Mouse (Mus musculus): Measurements from ENCODE around the gene Foxp1.

Gene Foxp1

DNA sequence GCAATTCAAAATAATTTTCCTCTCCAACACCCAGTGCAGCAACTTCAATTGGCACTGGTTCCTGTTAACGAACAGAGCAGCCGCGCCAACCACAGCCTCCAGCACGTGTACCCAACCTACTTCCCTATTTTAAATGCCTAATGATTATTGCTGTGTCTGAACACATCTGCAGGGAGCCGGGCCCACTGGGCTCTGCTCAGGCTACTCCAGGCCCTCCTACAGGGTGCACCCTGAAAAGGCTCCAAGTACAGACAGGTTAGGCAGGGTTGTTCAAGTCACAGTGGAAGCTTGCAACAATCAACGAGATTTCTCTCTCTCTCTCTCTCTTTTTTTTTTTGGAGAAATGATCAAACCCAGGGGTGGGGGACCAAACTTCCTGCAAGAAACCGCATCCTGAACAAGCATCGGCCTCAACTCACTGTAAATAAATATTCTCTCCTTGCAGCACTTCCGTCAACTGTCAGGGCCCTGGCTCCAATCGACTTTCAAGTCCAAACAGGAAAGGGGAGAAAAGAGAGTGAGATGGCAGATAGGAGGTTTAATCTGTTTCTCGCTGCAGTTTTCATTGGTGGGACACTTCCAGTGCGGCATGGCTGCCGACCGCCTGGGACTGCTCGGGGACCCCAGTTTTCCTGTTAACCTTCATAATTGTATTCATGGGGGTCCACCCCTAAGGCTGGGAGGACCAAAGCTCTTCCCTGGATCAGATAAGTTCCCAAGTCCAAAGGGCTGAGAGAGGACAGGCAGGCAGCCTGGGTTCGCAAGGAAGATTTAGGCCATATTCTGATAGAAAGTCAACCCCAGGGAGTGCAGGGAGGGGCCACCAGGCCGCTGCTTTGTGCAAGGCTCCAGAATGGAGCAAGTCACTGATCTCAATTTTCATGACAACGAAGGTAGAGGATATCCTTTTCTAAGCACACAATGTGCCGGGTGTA lies 133.5 kb downstream of the Foxp1 start:
- DNase-seq (ENCODE audit: low spot score) = peak; percentile 35

DNA sequence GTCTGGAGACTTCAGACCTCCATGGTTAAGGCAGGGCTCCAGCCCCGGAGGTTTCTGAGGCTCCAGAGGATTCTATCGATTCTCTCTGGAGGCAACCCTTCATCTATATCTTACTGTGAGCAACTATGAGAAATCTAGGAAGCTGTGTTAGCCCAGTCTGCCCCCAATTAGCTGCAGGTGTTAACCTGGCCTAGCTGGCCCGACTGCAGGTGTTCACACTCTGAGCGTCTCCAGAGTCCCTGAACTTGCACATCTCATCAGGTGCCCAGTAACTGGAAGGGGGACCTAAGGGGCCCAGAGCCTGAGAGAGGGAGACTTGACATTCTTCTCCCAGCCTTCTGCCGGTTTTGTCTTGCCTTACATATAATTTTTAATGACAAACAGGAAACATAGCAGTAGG lies 134.5 kb downstream of the Foxp1 start:
- no peak for DNase-seq (ENCODE audit: low spot score)

DNA sequence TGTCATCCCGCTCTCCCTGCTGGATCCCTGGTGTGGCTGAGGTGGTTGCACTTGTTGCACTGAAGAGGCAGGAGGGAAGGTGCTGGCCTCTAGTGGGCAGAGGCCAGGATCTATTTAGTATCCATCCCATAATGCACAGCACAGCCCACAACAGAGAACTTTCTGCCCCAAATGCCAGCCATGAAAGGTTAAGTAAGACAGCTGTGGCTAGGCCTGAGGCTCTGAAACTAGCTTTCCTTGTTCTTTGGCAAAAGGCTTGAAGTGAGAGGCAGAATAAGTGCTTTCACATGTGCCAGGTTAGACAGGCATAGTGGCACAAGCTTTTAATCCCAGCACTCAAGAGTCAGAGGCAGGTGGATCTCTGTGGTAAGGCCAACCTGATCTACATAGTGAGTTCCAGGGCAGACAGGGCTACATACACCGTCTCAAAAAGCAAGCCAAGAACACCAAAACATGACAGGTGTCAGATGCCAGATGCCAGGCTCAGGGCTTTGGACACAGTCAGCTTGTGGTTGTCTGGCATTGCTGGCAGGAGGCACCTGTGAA lies 137.4 kb downstream of the Foxp1 start:
- DNase-seq (ENCODE audit: low spot score) = no peak

DNA sequence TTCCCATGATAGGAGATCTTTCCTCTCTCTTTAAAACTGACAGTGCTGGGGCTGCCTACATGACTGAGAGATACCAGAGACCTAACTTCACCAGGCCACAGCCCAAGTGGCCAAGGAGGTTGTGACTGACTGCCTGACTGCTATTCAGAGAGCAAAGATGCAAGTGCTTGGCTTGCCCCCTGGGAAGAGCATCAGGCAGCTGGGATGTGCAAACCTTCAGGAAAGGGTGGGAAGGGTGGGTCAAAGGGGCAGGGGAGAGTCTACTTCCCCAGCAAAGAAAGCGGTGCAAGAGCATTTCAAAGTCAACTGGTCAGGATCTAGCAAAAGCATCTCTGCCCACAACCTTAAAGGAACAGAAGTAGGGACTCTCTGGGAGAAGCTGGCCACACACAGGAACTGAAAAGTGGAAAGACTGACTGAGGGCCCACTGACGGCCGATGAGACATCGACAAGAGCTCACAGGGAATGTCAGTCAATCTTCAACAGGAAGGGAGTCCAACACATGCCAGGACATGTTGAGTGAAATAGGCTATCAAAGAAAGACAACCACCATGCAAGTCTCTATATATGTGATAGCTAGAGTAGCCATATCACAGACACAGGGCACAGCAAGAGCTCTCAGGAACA lies 138.6 kb downstream of the Foxp1 start:
- no peak for DNase-seq (ENCODE audit: low spot score)

DNA sequence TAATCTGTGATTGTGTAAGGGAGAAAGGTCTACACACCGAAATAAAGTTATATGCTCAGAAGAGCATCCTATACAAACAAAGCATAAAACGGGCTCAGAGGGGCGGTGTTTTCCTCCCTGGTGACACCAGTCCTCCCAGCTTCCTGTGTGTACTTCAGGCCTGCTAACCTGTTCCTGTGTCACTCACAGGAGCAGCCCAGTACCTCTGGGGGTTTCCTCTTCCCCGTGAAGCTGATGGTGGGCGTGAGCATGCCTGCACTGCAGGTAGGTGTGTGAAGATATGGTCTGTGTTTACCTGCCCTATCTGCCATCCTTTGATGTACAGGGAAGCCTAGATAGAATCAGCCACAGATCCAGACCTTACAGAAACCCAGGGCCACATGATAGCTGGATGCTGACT lies 142.4 kb downstream of the Foxp1 start:
- DNase-seq (ENCODE audit: low spot score) = no peak

DNA sequence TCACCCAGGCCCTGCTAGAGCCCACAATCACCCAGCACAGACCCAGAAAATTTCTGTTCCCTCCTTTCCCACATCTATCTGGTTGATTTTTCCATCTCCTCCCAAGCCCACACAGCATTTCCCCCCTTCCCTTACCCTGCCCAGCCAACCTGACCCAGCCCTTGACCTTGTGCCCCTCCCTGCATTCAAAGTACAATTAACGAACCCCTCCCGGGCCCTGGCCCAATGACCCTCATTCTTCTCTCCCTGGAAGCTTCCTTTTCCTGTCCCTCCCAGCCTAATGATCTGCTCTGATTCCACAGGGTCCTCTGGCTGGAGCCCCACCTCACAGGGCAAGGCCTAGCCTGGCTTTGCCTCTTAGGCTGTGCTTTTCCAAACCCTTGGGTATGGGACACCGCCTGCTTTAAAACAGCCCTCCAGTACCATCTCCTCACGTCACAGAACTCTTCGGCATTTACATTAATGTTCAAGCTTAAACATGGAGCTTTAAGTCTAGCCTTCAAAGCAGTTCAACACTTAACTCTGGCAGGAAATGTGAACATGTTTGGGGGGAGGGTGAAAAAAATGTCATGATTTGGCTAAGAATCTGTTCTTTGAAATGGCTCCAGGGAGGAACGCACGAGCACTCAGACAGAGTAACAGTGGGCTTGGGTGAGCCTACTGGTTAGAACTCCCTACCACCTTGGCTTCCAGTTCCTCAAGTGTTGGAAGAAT lies 143.4 kb downstream of the Foxp1 start:
- no peak for DNase-seq (ENCODE audit: low spot score)

DNA sequence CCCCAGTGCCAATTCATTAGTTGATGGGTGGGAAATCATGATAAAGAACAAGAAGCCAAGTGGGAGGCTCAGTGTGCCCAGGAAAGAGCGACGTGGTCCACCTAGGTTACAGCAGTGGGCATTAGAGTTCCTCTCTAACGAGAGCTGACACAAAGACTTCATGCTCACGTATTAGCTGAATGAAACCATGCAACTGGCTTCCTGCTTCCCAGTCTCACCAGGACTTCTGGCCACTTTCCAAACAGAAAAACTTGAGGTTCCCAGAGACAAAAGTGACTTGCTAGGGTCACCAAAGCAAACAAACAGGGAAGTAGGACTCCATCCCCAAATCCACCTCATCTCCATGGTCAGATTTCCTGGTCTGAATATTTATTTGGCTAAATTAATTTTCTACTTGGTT lies 144.8 kb downstream of the Foxp1 start:
- no peak for DNase-seq (ENCODE audit: low spot score)

DNA sequence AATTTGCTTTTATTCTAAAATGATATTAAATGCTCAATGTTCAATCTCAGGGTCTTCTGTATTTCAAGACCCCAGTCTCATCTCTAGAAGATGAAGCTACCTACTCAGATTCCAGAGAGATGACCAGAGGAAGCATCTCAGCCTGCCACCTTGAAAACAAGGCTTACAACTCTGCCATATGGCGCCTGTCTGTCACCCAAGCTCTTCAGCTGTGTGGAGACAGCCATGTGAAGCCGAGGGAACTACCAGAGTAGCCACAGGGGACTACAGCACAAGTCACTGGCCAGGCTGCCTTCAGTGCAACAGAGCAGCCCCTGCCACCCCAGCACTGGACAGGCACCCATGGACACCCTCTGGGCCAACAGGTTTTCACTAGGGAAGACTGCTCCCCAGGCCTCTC lies 145.4 kb downstream of the Foxp1 start:
- DNase-seq (ENCODE audit: low spot score) = no peak

DNA sequence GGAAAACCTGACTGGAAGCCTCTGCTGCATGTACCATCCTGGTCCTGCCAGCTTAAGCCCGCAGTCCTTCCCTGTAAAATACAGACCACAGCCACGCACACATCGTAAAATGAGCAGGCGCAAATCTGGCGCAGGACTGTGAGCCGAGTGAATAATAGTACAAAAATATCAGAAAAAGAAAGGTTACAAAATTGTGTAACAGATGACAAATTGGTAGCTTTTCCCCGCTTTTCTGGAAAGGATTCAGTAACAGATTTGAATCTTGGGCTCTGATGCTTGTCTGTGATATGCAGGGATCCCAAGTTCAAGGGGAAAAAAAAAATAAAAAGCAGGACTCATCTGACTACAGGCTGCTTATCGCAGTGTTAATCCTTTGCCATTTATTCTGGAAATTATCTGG lies 145.8 kb downstream of the Foxp1 start:
- DNase-seq (ENCODE audit: low spot score) = no peak

DNA sequence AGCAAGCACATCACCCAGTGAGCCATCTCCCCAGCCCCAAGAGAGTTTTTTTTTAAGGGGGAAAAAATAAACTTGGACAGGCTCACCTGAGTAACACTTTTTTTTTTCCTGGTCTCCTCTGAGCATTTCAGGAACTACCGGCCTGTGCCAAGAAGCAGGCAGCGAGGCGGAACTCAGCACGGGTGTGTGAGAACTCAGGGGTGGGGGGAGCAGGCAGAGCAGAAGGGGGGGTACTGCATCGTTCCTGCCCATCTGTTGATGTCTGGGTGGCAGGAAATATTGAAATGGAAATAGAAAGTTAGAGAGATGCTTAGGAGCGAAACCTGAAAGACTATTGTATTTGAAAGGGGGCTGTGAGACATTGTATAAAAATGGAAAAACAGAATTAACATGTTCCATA lies 146.7 kb downstream of the Foxp1 start:
- DNase-seq (ENCODE audit: low spot score) = peak; percentile 5

DNA sequence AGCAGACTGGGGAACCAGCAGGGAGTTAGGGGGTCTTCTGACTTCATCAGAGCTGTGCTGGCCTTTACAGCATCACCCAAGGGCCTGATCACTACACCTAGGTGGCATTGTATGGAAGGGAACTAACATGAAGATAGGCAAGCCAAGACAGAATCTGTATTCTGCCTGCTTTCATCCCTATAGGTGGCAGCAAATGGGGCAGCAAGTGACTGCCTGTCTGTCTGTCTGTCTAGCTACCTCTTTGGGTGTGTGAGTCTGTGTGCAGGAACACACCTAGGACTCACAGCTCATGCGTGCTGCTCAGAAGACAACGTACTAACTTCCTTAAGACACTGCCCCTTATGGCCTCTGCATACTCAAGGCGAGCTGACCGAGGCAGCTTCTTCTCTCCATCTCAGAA lies 147.1 kb downstream of the Foxp1 start:
- no peak for DNase-seq (ENCODE audit: low spot score)

DNA sequence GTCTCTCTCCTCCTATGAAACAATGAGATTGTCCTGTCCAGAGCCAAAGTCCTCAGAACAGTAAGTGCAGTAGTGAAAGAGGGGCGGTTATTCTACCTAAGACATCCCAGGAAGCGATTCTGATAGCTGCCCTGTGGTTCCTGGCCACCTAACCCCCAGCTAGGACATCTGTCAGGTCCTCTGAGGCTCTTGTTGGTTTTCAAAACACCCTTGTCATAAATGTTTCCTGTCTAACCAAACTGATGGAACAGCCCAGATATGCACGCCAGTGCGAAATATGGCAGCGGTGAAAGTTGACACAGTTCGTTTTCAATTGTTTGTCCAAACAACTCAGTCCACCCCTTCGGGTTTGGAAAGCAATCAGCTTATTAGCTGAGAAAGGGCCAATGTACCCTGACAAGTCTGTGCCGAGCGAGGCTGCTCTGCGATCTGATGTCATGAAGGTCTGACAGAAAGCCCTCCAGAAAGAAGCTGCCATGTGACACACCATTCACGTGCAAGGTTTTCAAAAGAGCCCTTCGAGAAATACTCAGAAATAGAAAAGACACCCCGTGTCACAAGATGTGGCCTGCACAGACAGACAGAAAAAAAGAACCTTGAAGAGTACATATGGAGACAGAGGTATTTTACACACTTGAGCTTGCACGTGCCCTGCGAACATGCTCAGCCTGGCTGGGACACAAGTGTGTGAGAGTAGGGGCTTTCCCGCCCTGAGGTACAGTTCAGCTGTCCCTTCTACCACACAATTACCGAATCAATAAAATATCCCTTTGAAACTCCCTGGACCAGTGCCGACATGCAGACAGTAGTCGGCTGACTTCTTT lies 147.9 kb downstream of the Foxp1 start:
- DNase-seq (ENCODE audit: low spot score) = no peak

DNA sequence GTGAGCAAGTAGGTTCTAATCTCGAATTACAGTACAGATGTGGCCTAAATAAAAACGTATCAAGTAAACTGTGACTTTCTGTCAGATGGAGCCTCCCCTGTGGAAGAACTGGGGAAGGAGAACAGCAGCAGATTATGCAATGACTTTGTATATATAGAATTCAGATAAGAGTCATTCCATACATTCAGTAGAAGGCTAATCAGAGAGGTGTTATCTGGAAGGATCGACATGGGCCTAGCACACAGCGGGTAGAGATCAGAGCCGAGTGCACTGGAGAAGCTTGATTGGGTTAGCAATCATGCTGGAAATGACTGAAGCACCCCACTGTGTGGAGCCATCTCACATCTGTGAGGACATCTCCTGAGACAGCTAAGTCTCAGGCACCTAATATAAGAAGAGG lies 150.1 kb downstream of the Foxp1 start:
- DNase-seq (ENCODE audit: low spot score) = no peak

DNA sequence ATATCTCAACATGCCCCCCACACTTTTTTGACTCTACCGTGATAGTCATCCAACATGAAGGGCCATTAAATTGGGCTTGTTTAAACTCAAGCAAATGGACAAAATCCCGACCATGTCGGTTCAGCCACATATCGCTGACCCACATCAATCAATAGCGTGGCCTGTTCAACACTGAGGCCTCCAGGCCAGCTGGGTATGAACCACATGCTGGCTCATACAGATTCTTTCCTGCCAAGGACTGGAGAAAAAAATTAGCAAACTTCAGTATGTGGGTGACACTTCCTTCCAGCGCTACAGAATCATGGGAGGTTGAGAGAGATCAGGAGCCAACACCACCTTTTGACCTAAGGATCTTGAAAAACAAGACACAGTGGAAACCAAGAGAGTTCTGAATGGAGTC lies 150.5 kb downstream of the Foxp1 start:
- DNase-seq (ENCODE audit: low spot score) = no peak

DNA sequence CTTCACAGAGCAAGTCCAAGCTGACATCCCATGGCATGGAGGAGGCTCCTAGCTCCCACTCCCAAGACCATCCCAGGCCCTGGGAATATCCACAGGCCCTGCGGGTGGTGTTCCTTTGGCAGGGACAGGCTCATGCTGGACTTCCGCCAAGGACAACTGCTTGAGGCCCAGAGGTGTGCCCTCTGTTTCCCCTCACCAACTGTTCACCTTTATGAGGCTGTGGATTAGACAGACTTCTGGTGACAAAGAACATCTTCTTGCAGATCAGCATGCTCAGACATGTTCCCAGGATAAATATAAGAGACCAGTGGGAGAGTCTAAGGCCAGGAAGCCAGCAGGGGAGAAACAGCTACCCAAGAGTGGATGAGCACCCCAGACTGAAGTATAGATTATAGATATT lies 152.6 kb downstream of the Foxp1 start:
- DNase-seq (ENCODE audit: low spot score) = no peak

DNA sequence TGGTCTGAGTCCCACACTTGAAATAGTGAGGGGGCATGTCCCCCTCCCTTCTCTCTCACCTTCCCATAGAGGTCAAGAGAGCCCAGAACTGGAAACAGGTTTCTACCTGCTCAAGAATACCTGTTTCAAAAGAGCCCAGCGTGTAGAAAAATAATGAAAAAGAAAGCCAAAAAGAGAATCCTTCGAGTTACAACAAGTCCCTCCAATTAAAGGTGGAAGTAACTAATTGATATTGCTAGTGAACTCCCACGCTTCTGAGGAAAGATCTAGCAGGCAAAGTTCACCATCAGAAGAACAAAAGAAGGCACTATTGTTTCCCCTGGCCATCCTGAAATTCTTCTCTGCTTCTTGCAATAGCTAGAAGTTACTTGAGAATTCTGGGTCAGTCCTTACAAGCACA lies 153.4 kb downstream of the Foxp1 start:
- DNase-seq (ENCODE audit: low spot score) = no peak

DNA sequence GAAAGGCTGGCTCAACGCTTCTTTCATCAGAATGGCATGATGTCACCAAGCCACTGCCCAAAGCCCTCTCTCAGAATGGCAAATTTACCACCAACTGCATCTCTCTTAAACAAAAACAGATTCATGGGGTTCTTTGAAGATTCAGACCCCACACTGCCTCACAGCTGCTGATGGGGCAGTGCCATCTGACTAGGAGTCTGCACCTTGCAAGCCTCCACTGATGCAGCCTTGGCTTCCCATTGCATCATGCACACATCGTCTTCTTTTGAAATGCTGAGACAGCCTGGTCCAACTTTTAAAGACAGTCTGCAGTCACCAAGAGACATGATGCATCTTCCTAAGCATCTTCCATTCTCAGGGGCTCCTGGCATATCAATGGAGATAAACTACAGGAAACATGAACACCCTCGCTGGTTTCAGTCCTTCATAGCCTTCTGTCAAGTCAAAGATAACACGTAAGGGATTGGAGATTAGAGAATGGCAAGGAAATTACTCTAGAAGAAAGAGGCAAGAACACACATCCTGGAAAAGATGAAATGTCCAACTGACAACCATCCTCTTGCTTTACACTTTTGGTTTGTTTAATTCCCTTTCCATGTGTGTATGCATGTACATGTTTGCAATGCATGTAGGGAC lies 154.3 kb downstream of the Foxp1 start:
- DNase-seq (ENCODE audit: low spot score) = no peak

DNA sequence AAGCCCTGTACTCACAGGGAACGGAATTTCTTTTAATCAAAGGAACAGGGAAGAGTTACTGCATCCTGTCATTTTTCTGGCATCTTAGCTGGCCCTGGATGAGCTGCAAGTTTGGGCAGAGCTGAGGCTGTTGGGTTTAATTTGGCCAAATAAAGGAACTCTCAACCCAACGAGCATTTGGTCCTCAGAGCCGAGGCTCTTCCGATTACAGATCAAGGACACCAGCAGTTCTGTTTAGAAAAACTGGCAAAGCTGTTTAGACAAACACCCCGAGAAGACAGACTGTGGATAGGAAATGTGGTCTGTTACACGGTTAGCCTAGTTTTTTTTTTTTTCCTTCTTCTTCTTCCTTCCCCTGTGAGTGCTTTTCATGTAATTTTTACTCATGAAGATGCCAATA lies 158.0 kb downstream of the Foxp1 start:
- DNase-seq (ENCODE audit: low spot score) = no peak

DNA sequence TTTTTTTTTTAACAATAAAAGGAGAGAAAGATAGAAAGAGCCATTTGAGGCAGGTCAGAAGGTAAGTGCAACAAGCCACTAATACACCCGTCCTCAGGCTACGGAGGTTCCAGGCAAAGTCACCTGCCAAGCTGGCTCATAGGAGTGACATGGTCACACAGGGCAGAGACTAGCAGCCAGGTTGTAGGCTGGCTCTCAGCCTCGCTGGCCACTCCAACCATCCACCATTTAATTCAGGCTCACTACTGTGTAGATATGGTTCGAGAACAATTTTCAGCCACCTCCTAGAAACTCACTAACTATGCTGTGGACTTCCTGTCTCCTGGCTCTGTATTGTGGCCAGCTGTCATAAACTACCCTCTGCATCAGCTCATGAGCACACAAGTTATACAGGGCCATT lies 161.9 kb downstream of the Foxp1 start:
- DNase-seq (ENCODE audit: low spot score) = no peak

DNA sequence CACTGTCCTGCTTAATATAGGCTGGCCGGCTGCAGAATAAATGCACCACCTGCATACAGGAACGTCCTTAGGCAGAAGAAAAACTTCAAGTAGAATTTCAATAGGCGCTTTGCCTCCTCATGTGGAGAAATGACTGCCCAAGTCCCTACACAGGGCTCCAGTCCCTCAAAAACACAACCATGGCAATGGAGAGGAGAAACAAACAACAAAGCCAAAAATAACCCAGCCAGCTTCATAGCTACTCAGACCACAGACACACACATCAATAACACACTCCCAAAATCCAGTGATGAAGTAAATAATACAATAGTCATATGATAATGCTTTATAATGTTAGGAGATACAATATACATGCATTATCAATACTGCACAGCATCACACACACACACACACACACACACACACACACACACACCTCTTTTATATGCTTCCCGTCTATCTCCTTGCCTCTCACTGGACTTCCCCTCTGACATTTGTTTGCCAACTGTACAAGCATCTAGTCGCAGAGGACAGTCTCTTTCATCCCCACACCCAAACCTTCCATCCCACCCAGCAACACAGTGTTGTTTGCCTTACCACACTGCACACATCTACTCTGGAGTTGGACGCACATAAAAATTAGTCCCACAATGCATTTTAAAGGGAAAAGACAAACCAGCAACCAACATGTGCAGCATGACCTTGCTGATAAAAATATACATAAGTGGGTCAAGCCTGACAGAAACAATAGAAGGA lies 162.6 kb downstream of the Foxp1 start:
- no peak for DNase-seq (ENCODE audit: low spot score)

All from spleen, adult 12 weeks (tissue).